Mouse (Mus musculus) frontal cortex, postnatal 10 days (tissue): ENCODE measurements around the gene Mrps18a.
A peak's percentile ranks its signal among the peaks of the same experiment; 100 is the strongest.

Experiments used
- DNase-seq, 2 experiments: peaks; one replicate each; pipeline ENCODE4 v3.0.0; 2022; ENCODE audit warnings: low spot score in 2 of 2, mixed read lengths in 1 of 2

The Mrps18a gene

DNA sequence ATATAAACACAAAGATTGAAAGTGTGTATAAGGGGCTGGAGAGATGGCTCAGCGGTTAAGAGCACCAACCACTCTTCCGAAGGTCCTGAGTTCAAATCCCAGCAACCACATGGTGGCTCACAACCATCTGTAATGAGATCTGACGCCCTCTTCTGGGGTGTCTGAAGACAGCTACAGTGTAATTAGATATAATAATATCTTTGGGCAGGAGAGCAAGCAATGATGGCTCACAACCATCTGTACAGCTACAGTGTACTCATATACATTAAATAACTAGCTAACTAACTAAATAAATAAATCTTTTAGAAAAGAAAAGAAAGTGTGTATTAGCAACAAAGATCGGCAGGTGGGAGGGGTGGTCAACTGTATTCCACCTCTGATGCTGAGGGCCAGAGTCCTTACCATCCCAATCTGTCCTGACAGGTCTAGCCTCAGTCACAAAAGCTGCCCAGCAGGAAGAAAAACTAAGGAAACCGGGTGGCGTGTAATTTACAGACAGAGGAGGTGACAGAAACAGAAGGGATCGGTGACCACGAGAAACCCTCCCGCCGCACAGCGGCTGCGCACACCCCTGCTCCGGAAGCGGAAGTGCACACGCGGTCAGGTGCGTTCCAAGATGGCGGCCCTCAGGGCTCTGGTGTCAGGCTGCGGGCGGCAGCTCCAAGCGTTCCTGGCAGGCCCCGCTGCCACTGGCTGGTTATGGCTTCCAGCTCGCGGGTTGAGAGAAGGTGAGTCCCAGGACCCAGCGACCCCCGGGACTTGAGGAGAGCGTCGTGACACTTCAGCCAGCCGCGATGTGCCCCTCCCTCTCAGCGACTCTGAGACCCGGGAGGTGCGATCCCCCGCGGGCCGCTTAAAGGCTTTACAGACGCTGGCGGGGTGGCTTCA lies at the start of gene Mrps18a:
Gene Mrps18a, plus strand, starts transcription at position 585 of the 888 bp plus-strand sequence.
- peak; percentile 72 to 82 for DNase-seq

DNA sequence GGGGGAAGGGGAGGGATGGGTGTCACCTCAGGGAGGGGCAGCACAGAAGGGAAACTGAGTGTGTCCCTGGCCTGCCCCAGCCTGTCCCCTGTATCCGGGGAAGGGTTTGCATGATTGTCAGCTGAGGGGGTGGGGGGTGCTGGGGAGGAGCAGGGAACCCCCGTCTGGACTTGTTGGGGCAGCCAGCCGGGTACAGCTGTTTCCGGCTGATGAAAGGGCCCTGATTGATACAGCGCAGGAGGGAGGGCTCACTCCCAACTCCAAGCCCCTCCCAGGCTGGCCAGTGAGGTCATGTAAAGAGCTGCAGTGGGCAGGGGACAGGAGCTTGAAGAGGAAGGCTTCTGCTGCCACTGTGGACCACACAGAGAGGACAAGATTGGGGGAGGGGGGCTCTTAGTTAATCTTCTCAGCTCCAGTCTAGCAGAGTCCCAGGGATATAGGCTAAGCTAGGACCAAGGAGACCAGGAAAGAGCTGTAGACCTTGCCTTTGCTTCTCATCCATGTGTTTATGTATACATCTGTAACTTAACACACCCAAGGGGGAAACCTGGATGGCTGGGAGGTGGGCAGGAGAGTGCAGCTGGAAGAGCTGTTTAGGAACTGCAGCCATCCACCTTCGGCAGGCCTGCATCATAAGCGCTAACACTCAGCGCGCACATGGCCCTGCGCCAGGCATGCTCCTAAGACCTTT lies 47.4 kb upstream of the Mrps18a start:
- DNase-seq, result no peak

DNA sequence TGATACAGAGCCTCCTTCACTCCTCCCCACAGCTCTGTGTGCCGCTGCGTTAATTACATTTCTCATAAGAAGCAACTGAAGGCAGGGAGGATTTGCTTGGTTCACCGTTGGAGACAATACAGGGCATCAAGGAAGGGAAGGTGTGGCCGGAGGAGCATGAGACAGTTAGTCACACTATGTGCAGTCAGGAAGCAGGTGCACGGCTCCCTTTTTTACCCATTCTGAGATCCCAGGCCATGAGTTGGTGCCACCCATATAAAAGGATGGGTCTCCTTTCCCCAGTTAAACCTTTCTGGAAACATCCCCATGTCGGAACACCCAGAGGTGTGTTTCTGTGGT lies 46.8 kb upstream of the Mrps18a start:
- no peak for DNase-seq

DNA sequence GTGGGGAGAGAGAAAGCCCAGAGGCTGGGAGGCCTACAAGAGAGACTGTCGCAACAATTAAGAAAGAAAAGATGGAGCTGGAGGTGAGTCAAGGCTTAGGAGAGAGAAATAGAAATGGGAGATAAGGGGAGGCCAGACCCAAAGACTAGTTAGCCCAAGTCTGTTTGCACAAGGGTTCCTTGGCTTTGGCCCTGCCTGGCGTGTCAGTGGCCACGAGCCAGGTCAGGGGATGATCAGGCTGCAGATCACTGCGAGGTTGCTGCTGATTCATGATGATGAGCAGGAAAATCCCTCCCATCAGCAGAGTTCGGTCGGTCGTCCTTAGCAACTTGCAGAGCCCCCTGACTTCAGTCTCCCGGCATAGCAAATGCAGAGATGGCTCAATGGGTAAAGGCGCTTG lies 40.7 kb upstream of the Mrps18a start:
- no peak for DNase-seq

DNA sequence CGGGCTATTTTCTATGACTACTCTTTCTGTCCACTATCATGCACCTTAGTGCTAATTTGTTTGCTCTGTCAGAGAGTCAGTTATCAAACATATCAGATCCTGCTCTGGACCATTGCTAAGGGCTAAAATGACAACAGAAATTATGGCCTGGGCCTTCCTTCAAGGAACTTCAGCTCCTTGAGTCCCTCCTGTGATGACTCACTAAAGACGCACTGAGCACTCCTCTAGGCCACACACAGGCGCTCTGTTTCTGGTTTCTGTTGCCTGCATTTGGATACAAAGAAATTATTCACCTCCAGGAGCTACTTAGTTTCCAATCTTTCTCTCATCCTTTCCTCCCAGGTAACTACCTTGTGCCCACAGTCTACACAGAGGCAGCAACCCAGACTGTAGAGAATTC lies 39.3 kb upstream of the Mrps18a start:
- no peak for DNase-seq

DNA sequence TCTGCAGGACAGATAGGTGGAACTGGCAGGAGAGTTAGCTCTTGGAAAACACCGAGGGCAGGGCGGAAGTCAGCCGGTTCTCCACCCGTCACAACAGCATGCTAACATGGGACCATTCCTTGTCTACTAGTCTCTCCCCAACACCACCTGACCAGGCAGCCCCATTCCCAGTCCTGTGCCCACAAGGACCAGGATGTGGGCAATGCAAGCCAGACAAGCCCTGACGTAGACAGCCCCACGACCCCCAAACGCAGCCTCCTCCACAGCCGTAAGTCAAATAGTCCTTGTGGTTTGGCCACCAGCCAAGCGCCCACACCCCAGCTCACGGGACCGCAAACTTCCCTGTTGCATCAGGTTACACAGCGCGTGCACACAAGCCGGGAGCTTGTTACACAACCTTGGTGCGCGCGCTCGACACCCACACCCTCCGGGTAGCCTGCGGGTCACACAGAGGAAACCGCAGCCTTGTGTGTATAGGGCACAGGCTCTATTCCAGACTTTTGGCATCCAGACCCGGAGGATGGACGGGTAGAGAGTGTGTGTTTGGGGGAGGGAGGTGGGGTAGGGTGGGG lies 37.0 kb upstream of the Mrps18a start:
- DNase-seq, result peak; percentile 21 to 27

DNA sequence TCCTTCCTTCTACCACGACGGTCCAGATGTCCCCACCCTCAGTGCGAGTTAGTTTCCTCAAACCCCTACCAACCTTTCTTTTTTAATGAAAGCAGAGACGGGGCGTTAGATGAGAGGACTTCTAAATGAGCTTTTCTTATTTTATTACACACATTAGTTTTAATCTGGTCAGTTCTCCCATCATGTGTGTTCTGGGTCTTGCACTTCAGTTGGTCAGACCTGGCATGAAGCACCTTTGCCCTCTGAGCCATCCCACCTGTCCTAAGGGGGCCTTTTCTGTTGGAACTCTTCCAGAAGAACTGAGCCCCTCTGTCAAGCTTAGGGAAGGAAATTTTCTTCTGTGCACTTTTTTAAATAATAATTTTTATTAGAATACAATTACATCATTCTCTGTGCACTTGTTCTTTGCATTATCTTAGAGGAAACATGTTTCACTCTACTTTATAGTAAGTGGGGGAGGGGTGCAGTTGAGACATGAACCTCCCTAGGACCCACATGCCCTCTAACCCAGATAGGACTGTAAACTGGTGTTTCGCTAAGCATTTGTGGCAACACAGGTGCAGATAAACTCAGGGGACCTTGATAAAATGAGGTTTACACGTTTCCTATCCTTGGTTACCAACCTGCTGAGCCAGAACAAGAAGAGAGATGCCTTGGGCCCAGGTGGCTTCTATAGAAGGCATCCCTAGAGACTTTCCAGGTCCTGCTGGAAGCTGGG lies 36.2 kb upstream of the Mrps18a start:
- DNase-seq, result no peak

DNA sequence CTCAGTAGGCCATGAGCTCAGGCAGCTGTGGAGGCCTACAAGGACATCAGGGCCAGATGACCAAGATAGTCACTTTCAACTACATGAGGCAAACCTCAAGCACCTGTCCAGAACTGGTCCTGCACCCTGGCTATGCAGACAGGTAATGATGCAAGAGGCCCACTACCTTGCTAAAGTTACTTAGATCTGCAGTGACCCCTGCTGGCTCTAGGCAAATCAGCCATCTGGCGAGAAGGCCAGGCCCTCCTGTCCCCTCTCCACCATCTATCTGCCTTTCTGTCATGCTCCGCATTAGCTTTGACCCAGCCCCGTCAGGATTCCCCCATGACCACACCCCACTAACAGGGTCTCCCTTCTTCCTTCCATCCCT lies 35.7 kb upstream of the Mrps18a start:
- no peak for DNase-seq

DNA sequence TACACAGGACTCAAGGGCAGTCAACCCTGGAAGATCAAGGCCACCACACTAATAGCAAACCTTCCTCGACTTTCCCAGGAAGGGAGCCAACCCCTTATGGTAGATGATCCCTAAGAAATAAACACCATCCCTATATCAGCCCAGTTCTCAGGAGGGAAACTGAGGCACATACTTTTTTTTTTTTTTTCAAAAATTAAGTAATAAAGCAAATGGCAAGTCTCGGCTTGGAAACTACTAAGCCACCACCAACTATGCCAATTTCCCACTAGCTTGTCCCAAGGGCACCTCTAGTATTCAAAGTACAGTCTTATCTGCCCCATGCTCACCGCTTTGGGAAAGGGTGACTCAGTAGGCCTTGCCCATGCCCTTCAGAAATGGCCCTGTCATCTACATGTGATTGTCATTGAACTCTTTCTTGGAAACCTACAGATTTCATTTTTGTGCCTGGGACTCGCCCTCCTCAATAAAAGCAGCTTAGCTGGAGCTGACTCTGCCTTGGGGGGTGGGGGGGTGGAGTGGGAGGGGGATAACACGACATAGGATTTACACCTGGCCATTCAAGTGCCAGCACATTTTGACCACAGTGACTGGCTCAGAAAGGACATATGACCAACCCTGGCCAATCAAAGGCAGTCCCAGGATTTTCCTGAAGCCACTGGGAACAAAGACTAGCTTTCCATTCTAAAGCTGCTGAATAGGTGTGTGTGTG lies 35.1 kb upstream of the Mrps18a start:
- no peak for DNase-seq

DNA sequence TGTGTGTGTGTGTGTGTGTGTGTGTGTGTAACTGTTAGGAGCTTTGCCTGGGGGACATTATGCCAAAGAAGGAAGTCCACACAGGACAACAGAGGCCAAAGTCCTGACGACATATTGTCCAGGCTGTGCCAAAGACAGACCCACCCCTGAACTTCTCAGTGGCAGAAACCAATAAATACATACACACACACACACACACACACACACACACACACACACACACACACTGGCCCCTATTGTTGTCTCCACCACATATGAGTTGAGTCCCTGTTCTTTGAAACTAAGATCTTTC lies 34.6 kb upstream of the Mrps18a start:
- no peak for DNase-seq

DNA sequence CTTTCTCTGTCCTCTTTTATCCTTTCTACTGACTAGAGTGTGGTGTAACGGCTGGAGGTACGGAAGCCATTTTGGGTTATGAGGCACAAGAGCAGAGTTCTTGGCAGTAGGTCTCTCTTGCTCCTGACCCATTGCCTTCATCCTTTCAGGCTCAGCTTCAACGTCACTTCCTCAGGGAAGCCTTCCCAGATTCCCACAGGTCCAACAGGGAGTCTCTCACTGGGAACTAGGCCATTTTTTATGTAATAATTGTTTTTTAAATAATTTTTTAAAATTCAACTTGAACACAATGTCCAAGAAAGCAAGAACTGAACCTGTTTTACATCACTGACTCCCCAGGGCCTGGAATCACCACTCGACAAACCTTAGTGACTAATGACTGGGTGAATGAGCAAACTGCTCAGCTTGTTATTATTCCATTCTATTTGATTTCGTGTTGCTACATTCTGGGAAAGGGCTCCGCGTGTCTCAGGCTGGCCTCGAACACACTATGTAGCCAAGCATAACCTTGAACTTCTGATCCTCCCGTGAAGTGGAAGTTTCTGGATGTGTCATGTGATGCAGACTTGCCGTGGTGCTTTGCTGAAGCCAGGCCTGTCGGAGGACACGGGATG lies 32.8 kb upstream of the Mrps18a start:
- no peak for DNase-seq

DNA sequence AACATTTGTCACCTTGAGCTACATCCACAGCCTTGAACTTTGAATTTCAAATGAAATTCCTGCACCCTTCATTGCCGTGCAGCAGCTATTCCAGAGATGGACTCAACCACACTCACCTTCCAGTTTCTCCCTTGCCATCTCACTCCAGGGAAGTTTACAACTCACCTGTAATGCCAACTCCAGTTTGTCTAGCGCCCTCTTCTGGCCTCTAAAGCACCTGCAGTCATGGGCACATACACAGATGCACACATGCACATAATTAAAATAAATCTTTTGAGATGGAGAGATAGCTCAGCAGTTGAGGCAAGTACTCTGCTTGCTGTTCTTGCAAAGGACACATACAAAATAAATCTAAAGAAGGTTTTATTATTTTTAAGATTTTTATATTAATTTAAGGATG lies 31.7 kb upstream of the Mrps18a start:
- DNase-seq, result no peak

DNA sequence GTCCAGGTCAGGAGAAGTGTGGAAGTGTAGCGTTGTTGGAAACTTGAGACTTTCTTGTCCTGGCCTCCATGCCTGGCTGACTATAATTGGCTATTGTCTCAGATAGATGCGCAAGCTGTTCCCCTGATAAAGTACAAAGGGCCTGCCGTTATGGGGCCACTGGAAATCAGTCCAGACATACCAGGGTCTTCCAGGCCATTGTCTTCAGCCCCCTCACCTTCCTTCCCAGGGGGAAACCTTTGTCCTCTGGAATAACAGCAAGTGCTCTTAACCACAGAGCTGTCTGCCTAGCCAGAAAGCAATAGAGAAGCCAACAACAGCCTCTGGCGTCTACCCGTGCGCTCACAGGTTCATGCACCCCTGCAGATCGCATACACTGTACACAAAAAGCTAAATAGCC lies 30.4 kb upstream of the Mrps18a start:
- DNase-seq, result no peak

DNA sequence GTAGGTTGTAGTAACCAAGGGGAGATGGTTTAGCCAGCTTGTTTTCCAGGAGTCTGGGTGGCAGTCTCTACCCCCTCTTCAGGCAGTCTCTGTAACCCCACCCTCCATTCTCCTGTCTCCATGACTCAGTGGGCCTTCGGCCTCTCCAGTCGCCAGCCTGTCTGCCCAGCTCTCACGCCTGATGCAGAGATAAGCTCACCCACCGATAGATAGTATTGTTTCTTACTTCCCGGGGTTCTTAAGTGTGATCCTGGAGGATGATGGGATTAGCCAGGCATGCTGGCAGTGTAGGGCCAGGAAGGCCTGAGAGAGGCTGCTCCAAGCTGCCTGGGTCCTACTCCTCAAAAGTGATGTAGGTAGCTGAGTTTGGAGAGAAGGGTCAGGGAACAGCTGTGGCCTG lies 29.7 kb upstream of the Mrps18a start:
- DNase-seq, result no peak

DNA sequence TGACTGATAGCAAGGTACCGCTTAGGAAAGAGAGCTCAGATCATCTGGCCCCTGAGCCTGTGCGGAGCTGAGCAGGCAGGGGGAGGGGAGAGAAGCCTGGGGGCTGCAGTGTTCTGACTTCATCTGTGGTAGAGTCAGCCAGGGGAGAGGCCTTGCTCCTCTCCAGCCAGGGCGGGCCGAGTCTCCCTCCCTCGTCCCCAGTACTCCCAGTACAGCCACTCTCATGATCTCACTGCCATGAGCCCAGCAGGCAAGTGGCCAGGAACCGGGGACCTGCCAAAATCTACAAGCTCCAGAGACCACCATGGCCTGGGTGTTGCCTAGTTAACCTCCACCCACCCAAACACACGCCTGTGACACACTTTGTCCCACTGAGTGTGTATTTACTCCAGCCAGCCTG lies 29.1 kb upstream of the Mrps18a start:
- DNase-seq, result no peak

DNA sequence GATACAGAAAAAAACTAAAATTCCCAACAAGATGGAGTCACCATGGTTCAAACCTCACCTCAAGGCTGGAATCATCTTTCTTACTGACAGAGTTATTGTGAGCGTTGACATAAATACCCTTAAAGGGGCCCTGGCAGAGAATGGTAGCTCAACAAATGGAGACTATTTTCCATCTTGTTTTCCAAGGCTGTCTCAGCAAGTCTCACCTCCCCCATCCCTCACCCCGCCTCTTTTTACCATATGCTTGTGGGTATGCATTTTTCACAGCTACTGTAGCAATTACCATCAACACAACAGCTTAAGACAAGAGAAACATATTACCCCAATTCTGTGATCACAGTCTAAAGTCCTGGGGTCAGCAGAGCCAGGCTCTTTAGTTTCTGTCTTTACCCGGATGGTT lies 27.4 kb upstream of the Mrps18a start:
- no peak for DNase-seq

DNA sequence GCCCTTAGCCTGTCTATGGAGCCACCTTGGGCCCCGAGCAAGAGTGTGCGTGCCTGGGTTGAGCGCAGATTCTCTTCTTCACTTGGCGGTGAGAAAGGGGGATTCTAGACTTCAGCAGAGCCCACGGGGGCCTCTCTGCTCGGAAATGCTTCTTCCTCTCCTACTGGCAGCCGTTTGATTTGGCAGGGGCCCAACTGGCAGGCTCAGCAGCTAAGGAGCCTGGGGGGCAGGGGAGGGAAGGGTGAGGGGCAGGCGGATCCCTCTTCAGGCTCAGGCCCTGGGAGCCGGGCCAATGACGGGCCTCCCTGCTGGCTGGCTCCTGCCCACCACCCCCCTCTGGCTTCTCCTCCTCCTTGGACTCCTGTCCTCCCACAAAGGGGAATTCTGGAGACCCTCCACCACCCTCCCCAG lies 26.7 kb upstream of the Mrps18a start:
- peak; percentile 85 to 86 for DNase-seq

DNA sequence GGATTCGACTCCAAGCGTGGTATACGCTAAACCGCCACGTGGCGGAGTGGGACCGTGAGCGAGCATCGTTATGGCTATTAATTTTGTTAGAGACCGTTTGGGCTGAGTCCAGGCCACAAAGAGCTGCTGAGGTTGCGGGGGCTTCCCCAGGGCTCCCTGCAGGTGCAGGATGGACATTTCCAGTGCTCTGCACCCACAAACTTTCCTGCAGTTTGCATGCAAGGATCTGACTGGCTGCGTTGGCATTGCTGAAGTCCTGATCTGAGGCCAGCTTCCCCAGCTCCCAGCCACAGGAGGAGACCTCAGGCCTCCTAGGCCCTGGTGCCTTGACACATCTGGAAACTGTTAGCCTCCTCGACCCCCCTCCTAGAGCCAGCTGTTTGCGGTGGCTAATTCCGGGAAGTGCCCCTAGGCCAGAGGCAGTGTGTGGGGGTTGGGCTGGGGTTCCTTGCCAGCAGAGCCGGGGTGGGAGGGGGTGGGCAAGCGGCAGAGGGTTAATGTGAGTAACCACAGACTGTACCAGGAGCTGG lies 24.4 kb upstream of the Mrps18a start:
- DNase-seq, result no peak

DNA sequence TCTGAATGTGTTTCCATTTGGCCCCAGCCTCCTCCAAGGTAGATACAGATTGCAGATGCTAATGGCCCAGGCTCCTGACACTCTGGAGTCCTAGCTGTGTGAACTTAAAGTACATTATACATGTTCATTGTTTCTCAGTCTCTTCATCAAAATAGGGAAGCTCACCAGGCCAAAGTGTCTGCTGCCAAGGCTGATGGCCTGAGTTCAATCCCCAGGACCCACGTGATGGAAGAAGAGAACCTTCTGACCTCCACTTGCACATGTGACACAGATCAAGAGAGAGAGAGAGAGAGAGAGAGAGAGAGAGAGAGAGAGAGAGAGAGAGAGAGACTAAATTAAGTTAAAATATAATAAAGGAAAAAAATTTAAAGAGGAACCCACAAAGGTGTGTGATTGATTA lies 19.4 kb upstream of the Mrps18a start:
- DNase-seq, result no peak

DNA sequence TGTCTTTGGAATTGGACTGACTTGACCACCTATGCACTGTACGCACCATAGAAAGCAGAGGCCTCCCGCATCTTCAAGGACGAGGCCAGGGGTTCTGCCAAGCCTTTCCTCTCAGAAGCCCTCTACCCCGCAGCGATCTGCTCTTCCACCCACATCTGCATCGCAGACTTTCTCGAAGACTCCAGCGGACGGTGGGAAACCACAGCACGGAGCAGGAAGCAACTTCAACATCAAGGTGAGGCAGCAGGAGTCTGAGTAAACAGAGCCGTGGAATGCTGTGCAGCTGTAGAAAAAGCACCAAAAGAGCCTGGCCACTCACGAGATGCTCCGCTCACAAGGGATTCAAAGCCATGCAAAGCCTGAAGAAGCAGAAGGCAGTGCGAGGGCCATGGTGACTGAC lies 18.9 kb upstream of the Mrps18a start:
- no peak for DNase-seq

DNA sequence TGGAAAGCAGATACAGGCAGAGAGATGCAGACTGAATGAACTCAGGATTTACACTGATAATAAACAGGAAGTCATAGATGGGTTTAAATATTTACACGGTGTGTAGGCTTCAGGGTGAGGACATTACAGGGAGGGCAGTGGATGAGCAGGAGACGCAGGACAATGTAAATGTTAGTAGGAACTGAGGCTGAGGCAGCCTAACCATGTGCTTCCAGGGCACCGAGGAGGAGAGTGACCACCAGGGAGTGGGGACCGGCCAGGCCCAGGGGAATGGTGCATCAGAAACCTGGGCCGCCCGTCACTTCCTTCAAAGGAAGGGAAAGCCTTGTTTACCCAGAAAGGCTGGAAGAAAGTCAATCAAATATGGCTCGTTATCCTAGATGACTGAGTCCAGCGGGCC lies 12.3 kb upstream of the Mrps18a start:
- DNase-seq, result no peak
